Mouse (Mus musculus): ENCODE measurements around the gene H2-Q10.
A peak's percentile ranks its signal among the peaks of the same experiment; 100 is the strongest.

The H2-Q10 gene

GRCm38 (mm10) chr17:35516652-35517500 is 47.0 kb downstream of the H2-Q10 start, which contains the start of the genes Tcf19 and Cchcr1:
Tcf19 (minus strand) TSS chr17:35516824.
Cchcr1 (plus strand) TSS chr17:35517100.
- DNase-seq: peak; percentile 99

- DNase-seq: no peak
Observed at GRCm38 (mm10) chr17:35517526-35517925, 47.6 kb downstream of the H2-Q10 start.

All from kidney, postnatal 10 days (tissue).